Mouse (Mus musculus) liver, adult 2 months (tissue): ENCODE data around the gene Olfr1022. TPM values are rescaled to one million over a fixed set of nuclear protein-coding genes. Genes with fewer than 3 reads are reported as not detected.

ENCODE experiments used
- DNase-seq: peaks from one replicate; pipeline ENCODE4 v3.0.0-alpha.2; 2011; ENCODE audit warnings: low read depth, low spot score; ENCODE audit errors: extremely low read depth
- H3K27ac ChIP-seq: fragments of 200-500 bp; replicated peaks from 2 replicates; pipeline ENCODE4 v1.5.1; 2012; ENCODE audit warnings: low read depth, mild to moderate bottlenecking, control low read depth, inconsistent platforms, low read length; ENCODE audit not compliant: insufficient read depth
- H3K27me3 ChIP-seq: fragments of 200-500 bp; 2 replicates; pipeline ENCODE4 v1.6.1; 2012; ENCODE audit warnings: mild to moderate bottlenecking, moderate library complexity, low read length, inconsistent platforms; ENCODE audit not compliant: control insufficient read depth, insufficient read depth
- H3K36me3 ChIP-seq: fragments of 200-500 bp; 2 replicates; pipeline ENCODE4 v1.6.1; 2012; ENCODE audit warnings: low read length, inconsistent platforms; ENCODE audit not compliant: control insufficient read depth, insufficient read depth
- H3K4me1 ChIP-seq: fragments of 200-500 bp; 2 replicates; pipeline ENCODE4 v1.6.1; 2011; ENCODE audit warnings: low read length; ENCODE audit not compliant: control insufficient read depth, insufficient read depth
- H3K4me3 ChIP-seq: fragments of 200-500 bp; 2 replicates; pipeline ENCODE4 v1.5.1; 2011; ENCODE audit warnings: low read depth, mild to moderate bottlenecking, control low read depth, low read length, moderate library complexity; ENCODE audit not compliant: insufficient read depth
- H3K79me2 ChIP-seq: fragments of 200-500 bp; 2 replicates; pipeline ENCODE4 v1.6.1; 2012; ENCODE audit warnings: inconsistent platforms, mild to moderate bottlenecking, low read length, moderate library complexity; ENCODE audit not compliant: control insufficient read depth, insufficient read depth
- H3K9ac ChIP-seq: fragments of 200-500 bp; 2 replicates; pipeline ENCODE4 v1.6.1; 2012; ENCODE audit warnings: low read depth, mild to moderate bottlenecking, control low read depth, inconsistent platforms, low read length
- CTCF ChIP-seq: fragments of 200-500 bp; IDR thresholded peaks from 2 replicates; pipeline ENCODE4 v1.5.1; 2011; ENCODE audit warnings: low read depth, low read length, control low read depth
- POLR2A ChIP-seq: fragments of 200-500 bp; IDR thresholded peaks from 2 replicates; pipeline ENCODE4 v1.6.1; 2011; ENCODE audit warnings: low read length, control low read depth; ENCODE audit not compliant: insufficient read depth; ENCODE audit errors: extremely low read depth
- WGBS: fragments of 180-500 bp; shearing (Covaris S2); methylation state at CpG from one replicate; pipeline ENCODE4 v1.1.7; 2018; 5-methylcytosine and 5-hydroxymethylcytosine counted together
- polyA plus RNA-seq: library from polyadenylated mRNA; depleted of rRNA; stranded (reverse); fragments of >200 nt; gene quantifications from 2 replicates; pipeline ENCODE4 v1.2.3, GENCODE M21; 2012; rRNA removed
- total RNA-seq: library from RNA; depleted of rRNA; stranded (reverse); fragments of >200 nt; gene quantifications from 2 replicates; pipeline ENCODE4 v1.2.3, GENCODE M21; 2014; rRNA removed

Gene Olfr1022
- total and polyA plus RNA-seq, 2 experiments, result not detected

DNA sequence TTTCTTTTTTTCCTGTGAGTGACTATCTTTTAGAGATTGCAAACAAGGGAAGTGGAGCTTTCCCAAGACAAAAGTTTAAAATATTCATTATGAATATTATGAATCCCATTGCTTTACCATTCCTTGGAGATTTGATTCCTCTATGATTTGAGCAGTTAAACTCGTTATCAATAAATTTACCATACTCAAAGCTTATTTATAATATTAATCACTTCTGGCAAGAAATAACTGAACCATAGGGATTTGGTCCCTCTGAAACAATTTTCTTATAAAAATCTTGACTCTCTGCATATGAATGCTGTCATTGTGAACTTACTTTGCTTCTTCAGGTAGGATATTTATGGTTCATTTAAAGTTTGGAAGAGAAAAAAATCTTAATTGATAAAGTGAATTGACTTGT lies 46.5 kb downstream of the Olfr1022 start, which contains the start of gene Olfr1025-ps1:
Gene Olfr1025-ps1, plus strand, starts transcription at position 301 of the 400 bp plus-strand sequence.
- Histone ChIP-seq H3K36me3 (no peaks in the 10 kb centered on the region), H3K79me2 (no peaks in the 10 kb centered on the region), H3K9ac (no peak within 1 kb of the TSS), H3K4me1 (no peaks in the 10 kb centered on the region), H3K27ac (no peak within 1 kb of the TSS), H3K4me3 (no peak within 1 kb of the TSS), H3K27me3 (no peaks in the 10 kb centered on the region)
- 48% methylated on average over 1 of the region's 1 CpGs for WGBS
- DNase-seq, result no peak
- TF ChIP-seq CTCF (no peak), POLR2A (no peak)

Other genes starting within 250 kb of the Olfr1022 start
- gene Olfr1002, start 217.9 kb upstream of the Olfr1022 start, total RNA-seq, result not detected in 2 replicates
- not detected in 2 replicates for gene Olfr1002, start 217.9 kb upstream of the Olfr1022 start, polyA plus RNA-seq
- not detected in 2 replicates for gene Olfr154, start 204.1 kb upstream of the Olfr1022 start, total RNA-seq
- not detected in 2 replicates for gene Olfr154, start 204.1 kb upstream of the Olfr1022 start, polyA plus RNA-seq
- not detected in 2 replicates for gene Olfr1006, start 189.8 kb upstream of the Olfr1022 start, total RNA-seq
- gene Olfr1006, start 189.8 kb upstream of the Olfr1022 start, polyA plus RNA-seq, result not detected in 2 replicates
- gene Olfr1008, start 179.2 kb upstream of the Olfr1022 start, total RNA-seq, result not detected in 2 replicates
- not detected in 2 replicates for gene Olfr1008, start 179.2 kb upstream of the Olfr1022 start, polyA plus RNA-seq
- not detected in 2 replicates for gene Olfr1009, start 153.2 kb upstream of the Olfr1022 start, total RNA-seq
- gene Olfr1009, start 153.2 kb upstream of the Olfr1022 start, polyA plus RNA-seq, result not detected in 2 replicates
- gene Olfr1012, start 105.8 kb upstream of the Olfr1022 start, total RNA-seq, result not detected in 2 replicates
- not detected in 2 replicates for gene Olfr1012, start 105.8 kb upstream of the Olfr1022 start, polyA plus RNA-seq
- not detected in 2 replicates for gene Olfr1013, start 101.5 kb upstream of the Olfr1022 start, total RNA-seq
- not detected in 2 replicates for gene Olfr1013, start 101.5 kb upstream of the Olfr1022 start, polyA plus RNA-seq
- not detected in 2 replicates for gene Olfr1014, start 95.9 kb upstream of the Olfr1022 start, total RNA-seq
- not detected in 2 replicates for gene Olfr1014, start 95.9 kb upstream of the Olfr1022 start, polyA plus RNA-seq
- gene Olfr1015, start 86.6 kb upstream of the Olfr1022 start, total RNA-seq, result not detected in 2 replicates
- not detected in 2 replicates for gene Olfr1015, start 86.6 kb upstream of the Olfr1022 start, polyA plus RNA-seq
- gene Olfr1016, start 66.0 kb upstream of the Olfr1022 start, total RNA-seq, result not detected in 2 replicates
- gene Olfr1016, start 66.0 kb upstream of the Olfr1022 start, polyA plus RNA-seq, result not detected in 2 replicates
- not detected in 2 replicates for gene Olfr1018, start 50.1 kb upstream of the Olfr1022 start, total RNA-seq
- not detected in 2 replicates for gene Olfr1018, start 50.1 kb upstream of the Olfr1022 start, polyA plus RNA-seq
- gene Olfr1019, start 23.1 kb upstream of the Olfr1022 start, total RNA-seq, result not detected in 2 replicates
- gene Olfr1019, start 23.1 kb upstream of the Olfr1022 start, polyA plus RNA-seq, result not detected in 2 replicates
- gene Olfr1020, start 21.6 kb upstream of the Olfr1022 start, total RNA-seq, result not detected in 2 replicates
- gene Olfr1020, start 21.6 kb upstream of the Olfr1022 start, polyA plus RNA-seq, result not detected in 2 replicates
- not detected in 2 replicates for gene Olfr1023, start 17.0 kb downstream of the Olfr1022 start, total RNA-seq
- gene Olfr1023, start 17.0 kb downstream of the Olfr1022 start, polyA plus RNA-seq, result not detected in 2 replicates
- gene Olfr1024, start 36.5 kb downstream of the Olfr1022 start, total RNA-seq, result not detected in 2 replicates
- gene Olfr1024, start 36.5 kb downstream of the Olfr1022 start, polyA plus RNA-seq, result not detected in 2 replicates
- not detected in 2 replicates for gene Olfr1025-ps1, start 46.6 kb downstream of the Olfr1022 start, total RNA-seq
- gene Olfr1025-ps1, start 46.6 kb downstream of the Olfr1022 start, polyA plus RNA-seq, result not detected in 2 replicates
- not detected in 2 replicates for gene Olfr1026, start 53.0 kb downstream of the Olfr1022 start, total RNA-seq
- not detected in 2 replicates for gene Olfr1026, start 53.0 kb downstream of the Olfr1022 start, polyA plus RNA-seq
- not detected in 2 replicates for gene Olfr1028, start 81.8 kb downstream of the Olfr1022 start, total RNA-seq
- gene Olfr1028, start 81.8 kb downstream of the Olfr1022 start, polyA plus RNA-seq, result not detected in 2 replicates
- 0.09 and 0.13 TPM in 2 replicates for gene Olfr1029, start 105.3 kb downstream of the Olfr1022 start, total RNA-seq
- gene Olfr1029, start 105.3 kb downstream of the Olfr1022 start, polyA plus RNA-seq, result 0.04 TPM in 1 of 2 replicates, not detected in the other
- under 0.01 TPM in 1 of 2 replicates, not detected in the other for gene Olfr1030, start 110.7 kb downstream of the Olfr1022 start, total RNA-seq
- gene Olfr1030, start 110.7 kb downstream of the Olfr1022 start, polyA plus RNA-seq, result 0.02 TPM in 1 of 2 replicates, not detected in the other
- not detected in 2 replicates for gene Olfr1031, start 121.7 kb downstream of the Olfr1022 start, total RNA-seq
- gene Olfr1031, start 121.7 kb downstream of the Olfr1022 start, polyA plus RNA-seq, result not detected in 2 replicates
- not detected in 2 replicates for gene Olfr1032, start 136.9 kb downstream of the Olfr1022 start, total RNA-seq
- not detected in 2 replicates for gene Olfr1032, start 136.9 kb downstream of the Olfr1022 start, polyA plus RNA-seq
- 8.7 and 10.7 TPM in 2 replicates for gene Olfr1033, start 152.0 kb downstream of the Olfr1022 start, total RNA-seq
- gene Olfr1033, start 152.0 kb downstream of the Olfr1022 start, polyA plus RNA-seq, result 1.7 TPM in 2 replicates
- gene Olfr1034, start 177.3 kb downstream of the Olfr1022 start, total RNA-seq, result 2.4 and 2.6 TPM in 2 replicates
- gene Olfr1034, start 177.3 kb downstream of the Olfr1022 start, polyA plus RNA-seq, result 0.90 and 0.93 TPM in 2 replicates
- gene Olfr1036, start 205.4 kb downstream of the Olfr1022 start, total RNA-seq, result not detected in 2 replicates
- gene Olfr1036, start 205.4 kb downstream of the Olfr1022 start, polyA plus RNA-seq, result not detected in 2 replicates
- not detected in 2 replicates for gene Olfr1037, start 218.8 kb downstream of the Olfr1022 start, total RNA-seq
- gene Olfr1037, start 218.8 kb downstream of the Olfr1022 start, polyA plus RNA-seq, result not detected in 2 replicates